Mouse (Mus musculus): ENCODE results near the gene Mtus2. TPM values are rescaled to one million over a fixed set of nuclear protein-coding genes. Genes with fewer than 3 reads are reported as not detected.

Gene Mtus2
- polyA plus RNA-seq, 1 experiment from 2014 or later, result 93.6 TPM

DNA sequence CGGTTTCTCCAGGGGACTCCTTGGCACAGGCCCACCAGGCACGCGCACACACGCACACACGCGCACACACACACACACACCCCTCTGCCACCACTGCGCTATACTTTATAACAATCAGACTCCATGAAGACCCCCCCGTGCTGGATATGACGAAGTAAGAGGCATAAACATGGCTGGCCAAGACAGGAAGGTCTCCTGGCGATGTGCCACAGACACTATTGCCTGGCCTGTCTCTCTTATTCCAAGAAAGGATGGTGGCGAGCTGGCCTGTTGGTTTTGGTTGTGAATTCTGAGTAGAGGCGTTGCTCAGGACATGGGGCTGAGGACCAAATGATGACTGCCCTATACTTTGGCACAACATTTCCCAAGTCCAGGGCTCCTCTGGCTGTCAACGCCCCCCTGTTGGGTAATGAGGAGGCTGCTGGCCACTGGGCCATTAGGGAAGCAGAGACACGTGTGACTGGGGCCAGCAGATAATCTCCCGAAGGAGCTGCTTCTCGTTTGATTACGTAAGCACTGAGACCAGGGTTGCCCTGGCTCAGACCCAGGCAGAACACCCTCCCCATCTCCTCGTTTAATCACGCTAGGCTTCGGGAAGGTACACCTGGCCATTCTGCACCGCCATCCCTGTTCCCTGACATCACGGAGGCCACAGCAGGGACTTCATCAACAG is 406.5 kb downstream of the Mtus2 start:
- H3K36me3 ChIP-seq (ENCODE audit: control insufficient read depth, insufficient read depth, low read length), result no peaks in the 10 kb centered on the region
- no peak overlapping the region for H3K4me3 ChIP-seq (ENCODE audit: low read depth, low read length)
- H3K9me3 ChIP-seq (replicated peaks; ENCODE audit: control insufficient read depth, low read length), result no peaks in the 10 kb centered on the region
- H3K27me3 ChIP-seq (ENCODE audit: control insufficient read depth, insufficient read depth, low read length), result no peaks in the 10 kb centered on the region
- no peak for ATAC-seq (replicated peaks; ENCODE audit: insufficient number of reproducible peaks, low FRiP score, low TSS enrichment)
- no peak overlapping the region for H3K27ac ChIP-seq (ENCODE audit: low read depth, low read length)
- no peak overlapping the region for H3K9ac ChIP-seq (ENCODE audit: low read depth, low read length)
- peaks cover 23% of the 10 kb centered on the region for H3K4me1 ChIP-seq (ENCODE audit: control insufficient read depth, insufficient read depth, low read length)
- WGBS (ENCODE audit: insufficient replicate concordance), result 76% methylated on average over 22 of the region's 22 CpGs
- no peak overlapping the region for H3K4me2 ChIP-seq

Other genes starting within 250 kb of the Mtus2 start
- 20.4 and 23.1 TPM in 2 replicates for gene Flt1, start 231.3 kb upstream of the Mtus2 start, polyA plus RNA-seq (2014; fragmentation: Nextera tagmentation; extraction: Ambion mirVana)
- gene Pomp, start 96.9 kb upstream of the Mtus2 start, polyA plus RNA-seq (2014; fragmentation: Nextera tagmentation; extraction: Ambion mirVana), result 350 and 393 TPM in 2 replicates
- 4.5 and 4.7 TPM in 2 replicates for gene Slc46a3, start 62.5 kb upstream of the Mtus2 start, polyA plus RNA-seq (2014; fragmentation: Nextera tagmentation; extraction: Ambion mirVana)

All from heart, embryonic 11.5 days (tissue).